Mouse (Mus musculus): Measurements from ENCODE around the gene Gm39566.

GRCm38 (mm10) chr11:69822080-69822479 lies 7.0 kb upstream of the Gm39566 start, which contains the start of gene Spem1:
- TF ChIP-seq CTCF (IDR thresholded peaks at IDR 0.05; ENCODE audit: low read depth), result no peak
- TF ChIP-seq EP300 (IDR thresholded peaks at IDR 0.05; ENCODE audit: low read depth), result no peak
